In the genomic region with DNA sequence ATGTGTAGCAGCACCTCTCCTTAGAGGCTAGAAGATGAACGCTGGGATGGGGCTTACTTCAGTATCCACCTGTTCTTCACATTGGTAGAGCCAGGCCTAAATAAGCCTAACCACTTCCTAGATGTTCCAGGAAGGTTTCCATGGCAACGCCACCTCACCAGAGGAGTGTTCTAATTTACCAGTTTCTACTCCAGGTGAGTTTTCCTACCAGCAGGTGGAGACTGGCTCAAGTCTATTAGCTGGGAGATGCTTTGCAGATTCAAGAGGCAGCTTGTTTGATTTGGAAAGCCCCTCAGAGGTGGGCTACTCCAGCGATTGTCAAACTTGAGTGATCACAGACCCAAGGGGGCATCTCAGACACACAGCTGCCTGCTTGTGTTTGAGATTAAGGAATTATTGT, we compare ENCODE assay signal across 10 mouse cellular contexts.
DNase-seq lines count a peak whose midpoint lies in the region; ATAC-seq and TF ChIP-seq lines count a peak whose summit lies in the region.
"Had no signal": no experiment of that assay in that cellular context is flagged by ENCODE, and none has a peak within 500 bp of the region (broad histone marks: within the 10 kb centered on the region; RNA-seq: fewer than 3 reads in every experiment).

No protein-coding gene starts in this region.

- in situ Hi-C loops in CH12.LX (cut with MboI; ENCODE audit: low pct_ligation_motif_present, low pct_unique_long_range_greater_than_20kb, low sequenced_read_pairs) = no loop called here
- in situ Hi-C loops in ES-E14 (cut with MboI; ENCODE audit: low sequenced_read_pairs in 2 of 2, unreplicated experiment in 2 of 2) = no loop called here

- TF ChIP-seq EP300 in CH12.LX (IDR thresholded peaks at IDR 0.05; ENCODE audit: low read length) = no peak

- TF ChIP-seq CTCF in CH12.LX (conservative IDR thresholded peaks at IDR 0.05 in 1 of 2, IDR thresholded peaks at IDR 0.05 in 1 of 2; ENCODE audit: low read depth in 2 of 2, low read length in 2 of 2) = peak in 1 of 2 experiments; percentile 59; a peak in 2 of 4 replicates
- peak; percentile 72 for TF ChIP-seq CTCF in forebrain, postnatal 0 days (IDR thresholded peaks at IDR 0.05; ENCODE audit: low read depth)

- TF ChIP-seq RAD21 in CH12.LX (IDR thresholded peaks at IDR 0.05; ENCODE audit: low read depth, low read length) = peak; percentile 66

- H3K4me2 ChIP-seq in CH12.LX (ENCODE audit: insufficient read depth, low read depth, poor library complexity, severe bottlenecking) = no peak overlapping the region
- no peak overlapping the region for H3K4me2 ChIP-seq in forebrain, postnatal 0 days (ENCODE audit: low read depth)
- H3K4me2 ChIP-seq in neural tube, embryonic 15.5 days = no peak overlapping the region
- H3K4me2 ChIP-seq: embryonic facial prominence, embryonic 12.5 days; liver, embryonic 15.5 days; stomach, embryonic 15.5 days had no signal

- H3K4me1 ChIP-seq in CH12.LX (ENCODE audit: control insufficient read depth in 1 of 2, insufficient read depth in 2 of 2) (peaks cover 15 to 53% of the 10 kb centered on the region in 2 experiments), ES-E14 (ENCODE audit: control insufficient read depth in 2 of 2, insufficient read depth in 2 of 2, low read length in 2 of 2, poor library complexity in 1 of 2) (no peaks in the 10 kb centered on the region)
- H3K4me1 ChIP-seq in forebrain, postnatal 0 days (ENCODE audit: insufficient read depth) = peaks cover 11% of the 10 kb centered on the region
- peaks cover 25% of the 10 kb centered on the region for H3K4me1 ChIP-seq in neural tube, embryonic 15.5 days
- H3K4me1 ChIP-seq: embryonic facial prominence, embryonic 12.5 days; liver, embryonic 15.5 days; stomach, embryonic 15.5 days had no signal

- H3K4me3 ChIP-seq in CH12.LX (replicated peaks in 1 of 3; ENCODE audit: low read depth in 2 of 3, low read length in 2 of 3, poor library complexity in 1 of 3) = no peak overlapping the region
- H3K4me3 ChIP-seq in ES-E14 (ENCODE audit: insufficient read depth in 1 of 2, low read depth in 1 of 2, low read length in 2 of 2, poor library complexity in 1 of 2, severe bottlenecking in 1 of 2) = no peak overlapping the region
- H3K4me3 ChIP-seq in forebrain, postnatal 0 days (ENCODE audit: low read depth, low read length) = no peak overlapping the region
- no peak overlapping the region for H3K4me3 ChIP-seq in neural tube, embryonic 15.5 days (replicated peaks)
- H3K4me3 ChIP-seq: embryonic facial prominence, embryonic 12.5 days; liver, embryonic 15.5 days; stomach, embryonic 15.5 days had no signal

- H3K36me3 ChIP-seq in CH12.LX (replicated peaks in 1 of 2; ENCODE audit: control insufficient read depth in 1 of 2, insufficient read depth in 1 of 2, low read length in 1 of 2) (peaks cover 0 to 3% of the 10 kb centered on the region in 2 experiments), ES-E14 (ENCODE audit: control insufficient read depth, insufficient read depth, low read length, poor library complexity, severe bottlenecking) (no peaks in the 10 kb centered on the region)
- H3K36me3 ChIP-seq in forebrain, postnatal 0 days (ENCODE audit: insufficient read depth) = no peaks in the 10 kb centered on the region
- no peaks in the 10 kb centered on the region for H3K36me3 ChIP-seq in neural tube, embryonic 15.5 days
- H3K36me3 ChIP-seq: embryonic facial prominence, embryonic 12.5 days; liver, embryonic 15.5 days; stomach, embryonic 15.5 days had no signal

- H3K9ac ChIP-seq in CH12.LX (ENCODE audit: insufficient read depth, low read depth) = no peak overlapping the region
- no peak overlapping the region for H3K9ac ChIP-seq in ES-E14 (ENCODE audit: insufficient read depth, low read depth, low read length, poor library complexity, severe bottlenecking)
- H3K9ac ChIP-seq in forebrain, postnatal 0 days = no peak overlapping the region
- H3K9ac ChIP-seq in neural tube, embryonic 15.5 days (replicated peaks) = no peak overlapping the region
- H3K9ac ChIP-seq: embryonic facial prominence, embryonic 12.5 days; liver, embryonic 15.5 days; stomach, embryonic 15.5 days had no signal

- dilution Hi-C loops in CH12.LX (cut with MboI; ENCODE audit: extremely low pct_ligation_motif_present, extremely low pct_unique_long_range_greater_than_20kb, low sequenced_read_pairs) = no loop called here

- no peak overlapping the region for H3K27ac ChIP-seq in CH12.LX (ENCODE audit: insufficient read depth, low read depth)
- H3K27ac ChIP-seq in ES-E14 (ENCODE audit: insufficient read depth, low read depth, low read length, poor library complexity, severe bottlenecking) = no peak overlapping the region
- H3K27ac ChIP-seq in forebrain, postnatal 0 days (ENCODE audit: low read depth, low read length) = no peak overlapping the region
- no peak overlapping the region for H3K27ac ChIP-seq in neural tube, embryonic 15.5 days (replicated peaks)
- H3K27ac ChIP-seq: embryonic facial prominence, embryonic 12.5 days; liver, embryonic 15.5 days; stomach, embryonic 15.5 days had no signal

- WGBS in forebrain, postnatal 0 days = 43% methylated on average over 3 of the region's 3 CpGs
- 53% methylated on average over 3 of the region's 3 CpGs for WGBS in neural tube, embryonic 15.5 days

- H3K9me3 ChIP-seq in CH12.LX (replicated peaks; ENCODE audit: low read length) = no peaks in the 10 kb centered on the region
- H3K9me3 ChIP-seq in ES-E14 (ENCODE audit: control insufficient read depth, insufficient read depth, low read depth, low read length) = no peaks in the 10 kb centered on the region
- H3K9me3 ChIP-seq in forebrain, postnatal 0 days (ENCODE audit: low read length) = no peaks in the 10 kb centered on the region
- no peaks in the 10 kb centered on the region for H3K9me3 ChIP-seq in neural tube, embryonic 15.5 days (replicated peaks)
- H3K9me3 ChIP-seq: embryonic facial prominence, embryonic 12.5 days; liver, embryonic 15.5 days; stomach, embryonic 15.5 days had no signal

- no peaks in the 10 kb centered on the region for H3K27me3 ChIP-seq in CH12.LX (replicated peaks)
- H3K27me3 ChIP-seq in forebrain, postnatal 0 days (ENCODE audit: insufficient read depth, low read length) = no peaks in the 10 kb centered on the region
- H3K27me3 ChIP-seq in neural tube, embryonic 15.5 days (replicated peaks) = no peaks in the 10 kb centered on the region
- H3K27me3 ChIP-seq: embryonic facial prominence, embryonic 12.5 days; liver, embryonic 15.5 days; stomach, embryonic 15.5 days had no signal

- DNase-seq in CH12.LX (ENCODE audit: extremely low read depth) = peak; percentile 59
- DNase-seq in ES-E14 (ENCODE audit: low read depth, low spot score) = peak; percentile 52
- DNase-seq in forebrain, postnatal 0 days = peak; percentile 86
- DNase-seq in layer of hippocampus, adult 8-10 months (ENCODE audit: low spot score in 2 of 2) = peak; percentile 40 to 49
- DNase-seq in B cell, adult 2 months = no peak
- no peak for DNase-seq in urinary bladder, postnatal 10 days (ENCODE audit: low spot score)

- TF ChIP-seq POLR2A in CH12.LX (IDR thresholded peaks at IDR 0.05; ENCODE audit: low read depth, low read length) = no peak

- peak; percentile 89 for ATAC-seq in forebrain, postnatal 0 days
- ATAC-seq in neural tube, embryonic 15.5 days (ENCODE audit: low FRiP score) = peak; percentile 73

- H3K79me2 ChIP-seq in CH12.LX (replicated peaks; ENCODE audit: control insufficient read depth, extremely low read depth, insufficient read depth, poor library complexity, severe bottlenecking) = no peaks in the 10 kb centered on the region

TF ChIP-seq in CH12.LX, 34 proteins besides CTCF, POLR2A, EP300 and RAD21:
- TF ChIP-seq SMC3 (IDR thresholded peaks at IDR 0.05; ENCODE audit: low read depth, low read length) = peak; percentile 55
- no peak for TF ChIP-seq ZKSCAN1 (IDR thresholded peaks at IDR 0.05; ENCODE audit: borderline replicate concordance, low read depth, low read length)

TF ChIP-seq in ES-E14, 5 proteins besides CTCF, POLR2A, EP300 and RAD21:
- no peak for TF ChIP-seq ZNF384 (IDR thresholded peaks at IDR 0.05; ENCODE audit: low read depth, low read length)

Comparison
In these comparisons a context has a peak if more than half of its experiments do, and no peak if none do; other contexts are left out.
1. DNase-seq: peak in CH12.LX (single experiment), ES-E14 (single experiment), forebrain, postnatal 0 days (single experiment) and layer of hippocampus, adult 8-10 months (2 of 2); none in B cell, adult 2 months (0 of 2) and urinary bladder, postnatal 10 days (single experiment).